8 mouse cellular contexts compared by ENCODE assay signal in genomic region chr6:134981231-134982062, GRCm38 (mm10). TPM values are rescaled to one million over a fixed set of nuclear protein-coding genes. Genes with fewer than 3 reads are reported as not detected.
DNase-seq lines count a peak whose midpoint lies in the region; ATAC-seq and TF ChIP-seq lines count a peak whose summit lies in the region.

Gene Apold1 (plus strand): TSS chr6:134981718.

- no peak within 1 kb of the TSS for H3K9ac ChIP-seq in MEL (ENCODE audit: control insufficient read depth, low read depth, low read length, poor library complexity, severe bottlenecking)
- no peak within 1 kb of the TSS; the same call in 1 of the 2 replicates for H3K9ac ChIP-seq in heart, embryonic 15.5 days
- no peak within 1 kb of the TSS for H3K9ac ChIP-seq in kidney, postnatal 0 days (ENCODE audit: low read depth, low read length)
- no peak within 1 kb of the TSS for H3K9ac ChIP-seq in stomach, embryonic 15.5 days

- WGBS in heart, embryonic 15.5 days, result 44% methylated on average over 22 of the region's 22 CpGs
- 45% methylated on average over 22 of the region's 22 CpGs for WGBS in kidney, postnatal 0 days
- 46% methylated on average over 22 of the region's 22 CpGs for WGBS in stomach, embryonic 15.5 days

- no peak for TF ChIP-seq RAD21 in MEL (IDR thresholded peaks at IDR 0.05; ENCODE audit: low read depth, low read length)

- ATAC-seq in heart, embryonic 15.5 days (replicated peaks; ENCODE audit: insufficient number of reproducible peaks, insufficient read depth, low FRiP score, low read depth), result peak; percentile 48
- ATAC-seq in kidney, postnatal 0 days (replicated peaks; ENCODE audit: low FRiP score, low read depth), result no peak
- no peak for ATAC-seq in stomach, embryonic 15.5 days (ENCODE audit: insufficient read depth, low FRiP score, low read depth)

- peaks cover 0 to 10% of the 10 kb centered on the region in 2 experiments; a peak in 2 of 4 replicates for H3K36me3 ChIP-seq in MEL (ENCODE audit: control insufficient read depth in 1 of 2, insufficient read depth in 2 of 2, low read length in 2 of 2)
- no peaks in the 10 kb centered on the region for H3K36me3 ChIP-seq in heart, embryonic 15.5 days
- no peaks in the 10 kb centered on the region for H3K36me3 ChIP-seq in kidney, postnatal 0 days (ENCODE audit: insufficient read depth, low read length)
- H3K36me3 ChIP-seq in stomach, embryonic 15.5 days, result no peaks in the 10 kb centered on the region

- H3K9me3 ChIP-seq in MEL (replicated peaks; ENCODE audit: insufficient read depth, low read length), result no peaks in the 10 kb centered on the region
- no peaks in the 10 kb centered on the region for H3K9me3 ChIP-seq in heart, embryonic 15.5 days (replicated peaks)
- no peaks in the 10 kb centered on the region for H3K9me3 ChIP-seq in kidney, postnatal 0 days (replicated peaks; ENCODE audit: low read length)
- H3K9me3 ChIP-seq in stomach, embryonic 15.5 days, result no peaks in the 10 kb centered on the region

- no peak within 1 kb of the TSS for H3K4me3 ChIP-seq in MEL (ENCODE audit: control insufficient read depth in 1 of 2, insufficient read depth in 1 of 2, low read depth in 2 of 2, low read length in 2 of 2)
- peak within 1 kb of the TSS; percentile 11 for H3K4me3 ChIP-seq in cortical plate, adult 2 months (ENCODE audit: insufficient read depth, low read length)
- H3K4me3 ChIP-seq in heart, embryonic 15.5 days, result peak within 1 kb of the TSS; percentile 77
- 0 out of 2 replicates have a peak within 1 kb of the TSS, but pooled peaks have one; percentile 2 for H3K4me3 ChIP-seq in kidney, postnatal 0 days (replicated peaks; ENCODE audit: low read depth, low read length)
- H3K4me3 ChIP-seq in stomach, embryonic 15.5 days (replicated peaks), result peak within 1 kb of the TSS; percentile 4; the same call in 1 of the 2 replicates

- DNase-seq in MEL (ENCODE audit: low read depth, low spot score), result peak; percentile 45
- peak; percentile 59 for DNase-seq in kidney, postnatal 0 days (ENCODE audit: low spot score)
- DNase-seq in lung, postnatal 36 days, result peak; percentile 57
- DNase-seq in cerebellum, postnatal 10 days, result no peak
- no peak for DNase-seq in cerebellum, adult 11-12 months

- peaks cover 4 to 22% of the 10 kb centered on the region in 2 experiments for H3K4me1 ChIP-seq in MEL (ENCODE audit: control insufficient read depth in 1 of 2, insufficient read depth in 2 of 2, low read length in 2 of 2)
- H3K4me1 ChIP-seq in cortical plate, adult 2 months (ENCODE audit: control insufficient read depth, insufficient read depth, low read length), result no peaks in the 10 kb centered on the region
- H3K4me1 ChIP-seq in heart, embryonic 15.5 days (replicated peaks), result peaks cover 20% of the 10 kb centered on the region
- H3K4me1 ChIP-seq in kidney, postnatal 0 days (replicated peaks; ENCODE audit: insufficient read depth, low read length), result peaks cover 6% of the 10 kb centered on the region; the same call in 1 of the 2 replicates
- H3K4me1 ChIP-seq in stomach, embryonic 15.5 days, result peaks cover 6% of the 10 kb centered on the region; the same call in 1 of the 2 replicates

- H3K27me3 ChIP-seq in MEL (ENCODE audit: control insufficient read depth in 1 of 2, insufficient read depth in 2 of 2, low read length in 2 of 2), result no peaks in the 10 kb centered on the region
- no peaks in the 10 kb centered on the region for H3K27me3 ChIP-seq in heart, embryonic 15.5 days
- no peaks in the 10 kb centered on the region for H3K27me3 ChIP-seq in kidney, postnatal 0 days (ENCODE audit: insufficient read depth, low read length)
- no peaks in the 10 kb centered on the region for H3K27me3 ChIP-seq in stomach, embryonic 15.5 days (replicated peaks)

- peak within 1 kb of the TSS; percentile 96 for H3K4me2 ChIP-seq in heart, embryonic 15.5 days
- H3K4me2 ChIP-seq in kidney, postnatal 0 days (ENCODE audit: low read length), result peak within 1 kb of the TSS; percentile 93
- H3K4me2 ChIP-seq in stomach, embryonic 15.5 days, result peak within 1 kb of the TSS; percentile 30; the same call in 1 of the 2 replicates

- no peak for TF ChIP-seq EP300 in MEL (IDR thresholded peaks at IDR 0.05; ENCODE audit: low read depth in 1 of 2, low read length in 2 of 2)

- H3K79me2 ChIP-seq in MEL (ENCODE audit: control insufficient read depth, insufficient read depth, low read length, poor library complexity), result no peaks in the 10 kb centered on the region; the same call in 1 of the 2 replicates

- no peak for TF ChIP-seq CTCF in MEL (IDR thresholded peaks at IDR 0.05 in 2 of 3, conservative IDR thresholded peaks at IDR 0.05 in 1 of 3; ENCODE audit: control insufficient read depth in 1 of 3, insufficient read depth in 1 of 3, low read depth in 2 of 3, low read length in 3 of 3, poor library complexity in 1 of 3, severe bottlenecking in 1 of 3)
- no peak for TF ChIP-seq CTCF in cortical plate, adult 2 months (IDR thresholded peaks at IDR 0.05; ENCODE audit: extremely low read depth, insufficient read depth, low read length)
- TF ChIP-seq CTCF in kidney, postnatal 0 days (IDR thresholded peaks at IDR 0.05; ENCODE audit: low read depth), result no peak

- H3K27ac ChIP-seq in MEL (ENCODE audit: control insufficient read depth, low read depth, low read length), result no peak within 1 kb of the TSS
- H3K27ac ChIP-seq in cortical plate, adult 2 months (ENCODE audit: insufficient read depth, low read length), result peak within 1 kb of the TSS; percentile 18; the same call in 1 of the 2 replicates
- H3K27ac ChIP-seq in heart, embryonic 15.5 days, result peak within 1 kb of the TSS; percentile 72
- H3K27ac ChIP-seq in kidney, postnatal 0 days, result peak within 1 kb of the TSS; percentile 62
- H3K27ac ChIP-seq in stomach, embryonic 15.5 days, result no peak within 1 kb of the TSS

- no peak for TF ChIP-seq POLR2A in MEL (IDR thresholded peaks at IDR 0.05; ENCODE audit: control insufficient read depth in 1 of 2, insufficient read depth in 1 of 2, low read depth in 1 of 2, low read length in 2 of 2, poor library complexity in 1 of 2)
- 0 out of 2 replicates have a peak, but pooled peaks have one; percentile 27 for TF ChIP-seq POLR2A in cortical plate, adult 2 months (IDR thresholded peaks at IDR 0.05; ENCODE audit: extremely low read depth, insufficient read depth, low read length)

TF ChIP-seq in MEL, 35 proteins besides CTCF, POLR2A, EP300 and RAD21:
- TF ChIP-seq USF1 (IDR thresholded peaks at IDR 0.05; ENCODE audit: low read depth, low read length) (peak; percentile 37; the same call in 1 of the 2 replicates), NRF1 (IDR thresholded peaks at IDR 0.05; ENCODE audit: insufficient read depth, low read depth, low read length, poor library complexity, severe bottlenecking) (no peak)

RNA-seq across cellular contexts. Expression of gene Apold1, which starts in this region (rescaled TPM):
- total RNA-seq in MEL (2012; rRNA removed), result 0.07 and 0.12 TPM in 2 replicates
- under 1 TPM in 1 of 2 experiments, not detected in 1; 0.08 TPM for polyA plus RNA-seq in MEL (2012; ENCODE audit: insufficient read depth in 1 of 2, insufficient read length in 2 of 2, low read depth in 1 of 2, low replicate concordance in 2 of 2, missing spikeins in 1 of 2)
- 2.7 and 2.9 TPM in 2 replicates for polyA plus RNA-seq in cortical plate, adult 2 months (2012; rRNA removed)
- polyA plus RNA-seq in heart, embryonic 15.5 days (2015; fragmentation: Nextera tagmentation; extraction: Ambion mirVana), result 8.2 and 8.8 TPM in 2 replicates
- polyA plus RNA-seq in kidney, postnatal 0 days (2015; fragmentation: Nextera tagmentation; extraction: Ambion mirVana), result 4.4 and 4.5 TPM in 2 replicates
- 3.2 and 3.7 TPM in 2 replicates for polyA plus RNA-seq in stomach, embryonic 15.5 days (2015; fragmentation: Nextera tagmentation; extraction: Ambion mirVana)

Comparison
In these comparisons a context has a peak if more than half of its experiments do, and no peak if none do; other contexts are left out.
1. Peak in DNase-seq in MEL; RNA of the gene not detected or under 1 TPM.
2. DNase-seq: peak in kidney, postnatal 0 days (single experiment) and lung, postnatal 36 days (single experiment); none in cerebellum, postnatal 10 days (0 of 2) and cerebellum, adult 11-12 months (single experiment).
3. H3K27ac ChIP-seq: peak in cortical plate, adult 2 months (single experiment), heart, embryonic 15.5 days (single experiment) and kidney, postnatal 0 days (single experiment); none in MEL (single experiment) and stomach, embryonic 15.5 days (single experiment).
4. H3K4me3 ChIP-seq: peak in cortical plate, adult 2 months (single experiment), heart, embryonic 15.5 days (single experiment), kidney, postnatal 0 days (single experiment) and stomach, embryonic 15.5 days (single experiment); none in MEL (0 of 2).
5. H3K4me2 ChIP-seq: peak in every context shown above with its lines; median percentile 96 in heart, embryonic 15.5 days; 93 in kidney, postnatal 0 days; 30 in stomach, embryonic 15.5 days.